Mouse (Mus musculus): ENCODE measurements around the gene Slc35c1. TPM values are rescaled to one million over a fixed set of nuclear protein-coding genes. Genes with fewer than 3 reads are reported as not detected.

The Slc35c1 gene
- polyA plus RNA-seq, 1 experiment from 2014 or later: 11.9 TPM

DNA sequence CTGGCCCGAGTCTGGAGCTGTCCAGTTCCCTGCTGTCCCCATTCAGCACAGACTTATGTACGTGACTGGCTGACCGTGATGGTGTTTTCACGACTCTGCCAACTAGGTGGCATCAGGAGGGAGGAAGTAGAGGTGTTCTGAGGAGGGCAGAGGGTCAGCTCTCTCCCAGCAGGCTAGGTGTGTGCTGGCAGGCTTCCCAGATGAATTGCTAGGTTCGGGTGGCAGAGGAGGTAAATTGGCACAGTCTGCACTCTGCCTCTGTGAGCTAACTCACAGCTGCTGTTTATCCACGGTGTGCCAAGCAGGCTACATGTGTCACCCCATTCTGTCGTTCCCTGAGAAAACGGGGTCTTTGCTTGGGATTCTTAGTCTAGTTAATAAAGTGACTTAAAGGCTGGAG lies 13.7 kb downstream of the Slc35c1 start:
- H3K4me1 ChIP-seq (ENCODE audit: control insufficient read depth, insufficient read depth, low read length): no peaks in the 10 kb centered on the region
- H3K27me3 ChIP-seq (ENCODE audit: control insufficient read depth, insufficient read depth, low read length): no peaks in the 10 kb centered on the region
- WGBS: 74% methylated on average over 8 of the region's 8 CpGs
- H3K27ac ChIP-seq (replicated peaks; ENCODE audit: low read depth, low read length): no peak overlapping the region
- no peak for DNase-seq
- H3K9me3 ChIP-seq (ENCODE audit: control insufficient read depth, low read length): no peaks in the 10 kb centered on the region
- no peak overlapping the region for H3K9ac ChIP-seq (replicated peaks; ENCODE audit: low read length)
- no peak overlapping the region for H3K4me3 ChIP-seq (replicated peaks; ENCODE audit: low read depth, low read length)
- no peak for ATAC-seq (ENCODE audit: low FRiP score, low TSS enrichment)
- H3K36me3 ChIP-seq (ENCODE audit: control insufficient read depth, insufficient read depth, low read length): no peaks in the 10 kb centered on the region
- no peak overlapping the region for H3K4me2 ChIP-seq (ENCODE audit: low read length)

DNA sequence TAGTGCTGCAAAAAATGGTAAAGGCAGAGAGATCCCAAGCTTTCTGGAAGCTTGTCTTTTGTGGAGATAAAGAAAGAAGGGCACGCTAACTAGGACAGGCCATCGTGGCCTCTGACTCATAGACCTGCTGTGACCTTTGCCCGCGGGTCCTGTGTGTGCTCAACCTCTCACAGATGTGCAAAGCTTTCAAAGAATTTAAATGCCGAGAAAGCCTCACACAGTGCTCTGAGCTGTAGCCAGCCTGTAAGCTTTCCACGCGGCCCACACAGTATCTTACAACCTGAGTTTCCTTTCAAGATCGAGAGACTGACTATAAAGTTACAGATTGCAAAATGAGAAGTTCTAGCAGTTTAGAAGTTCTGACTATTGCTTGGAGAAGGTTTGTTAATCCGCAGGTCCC lies 14.4 kb downstream of the Slc35c1 start:
- Histone ChIP-seq H3K4me2 (ENCODE audit: low read length) (no peak overlapping the region), H3K36me3 (ENCODE audit: control insufficient read depth, insufficient read depth, low read length) (no peaks in the 10 kb centered on the region), H3K9ac (replicated peaks; ENCODE audit: low read length) (no peak overlapping the region), H3K27me3 (ENCODE audit: control insufficient read depth, insufficient read depth, low read length) (no peaks in the 10 kb centered on the region), H3K27ac (replicated peaks; ENCODE audit: low read depth, low read length) (no peak overlapping the region), H3K4me1 (ENCODE audit: control insufficient read depth, insufficient read depth, low read length) (no peaks in the 10 kb centered on the region), H3K4me3 (replicated peaks; ENCODE audit: low read depth, low read length) (no peak overlapping the region), H3K9me3 (ENCODE audit: control insufficient read depth, low read length) (no peaks in the 10 kb centered on the region)
- ATAC-seq (ENCODE audit: low FRiP score, low TSS enrichment): no peak
- DNase-seq: no peak
- WGBS: 42% methylated on average over 9 of the region's 9 CpGs

DNA sequence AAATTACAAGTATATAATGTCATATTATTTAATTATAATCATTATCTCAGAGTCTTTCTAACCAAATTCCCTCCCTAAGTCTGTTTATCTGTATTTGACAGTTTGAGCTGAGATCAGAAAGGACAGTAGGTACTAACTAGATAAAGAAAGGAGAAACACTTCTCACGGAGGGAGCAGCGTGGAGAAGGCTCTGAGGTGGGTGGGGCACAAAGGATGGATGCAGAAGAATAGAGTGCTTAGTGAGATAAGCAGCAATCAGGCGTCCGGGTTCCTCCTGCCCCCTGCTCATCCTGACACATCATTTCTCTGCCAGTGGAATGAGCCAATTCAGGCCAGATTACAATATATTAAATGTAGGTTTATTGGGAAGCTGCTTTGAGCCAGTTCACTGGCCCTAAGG lies 16.0 kb downstream of the Slc35c1 start:
- Histone ChIP-seq H3K36me3 (ENCODE audit: control insufficient read depth, insufficient read depth, low read length) (no peaks in the 10 kb centered on the region), H3K27ac (replicated peaks; ENCODE audit: low read depth, low read length) (no peak overlapping the region), H3K4me2 (ENCODE audit: low read length) (no peak overlapping the region), H3K27me3 (ENCODE audit: control insufficient read depth, insufficient read depth, low read length) (no peaks in the 10 kb centered on the region), H3K9ac (replicated peaks; ENCODE audit: low read length) (no peak overlapping the region), H3K4me1 (ENCODE audit: control insufficient read depth, insufficient read depth, low read length) (no peaks in the 10 kb centered on the region), H3K4me3 (replicated peaks; ENCODE audit: low read depth, low read length) (no peak overlapping the region), H3K9me3 (ENCODE audit: control insufficient read depth, low read length) (no peaks in the 10 kb centered on the region)
- WGBS: 42% methylated on average over 4 of the region's 4 CpGs
- no peak for DNase-seq
- ATAC-seq (ENCODE audit: low FRiP score, low TSS enrichment): no peak

DNA sequence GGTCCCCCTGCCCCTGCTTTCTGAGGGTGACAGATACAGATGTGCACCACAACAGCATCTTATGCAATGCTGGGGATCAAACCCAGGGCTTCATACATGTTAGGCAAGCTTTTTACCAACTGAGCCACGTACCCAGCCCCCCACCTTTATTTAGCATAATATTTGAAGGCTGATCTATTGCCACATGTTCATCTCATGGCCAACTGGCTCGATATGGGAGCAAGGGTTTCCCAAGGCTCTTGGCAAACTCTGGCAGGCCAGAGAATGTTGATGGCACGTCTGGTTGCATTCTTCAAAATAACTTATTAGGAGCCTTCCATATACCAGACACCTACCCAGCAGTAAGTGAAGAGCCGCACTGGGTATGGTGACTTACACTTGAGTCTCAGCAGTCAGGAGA lies 17.0 kb downstream of the Slc35c1 start:
- Histone ChIP-seq H3K27ac (replicated peaks; ENCODE audit: low read depth, low read length) (no peak overlapping the region), H3K27me3 (ENCODE audit: control insufficient read depth, insufficient read depth, low read length) (no peaks in the 10 kb centered on the region), H3K9me3 (ENCODE audit: control insufficient read depth, low read length) (no peaks in the 10 kb centered on the region), H3K36me3 (ENCODE audit: control insufficient read depth, insufficient read depth, low read length) (no peaks in the 10 kb centered on the region), H3K4me1 (ENCODE audit: control insufficient read depth, insufficient read depth, low read length) (no peaks in the 10 kb centered on the region), H3K4me2 (ENCODE audit: low read length) (no peak overlapping the region), H3K9ac (replicated peaks; ENCODE audit: low read length) (no peak overlapping the region), H3K4me3 (replicated peaks; ENCODE audit: low read depth, low read length) (no peak overlapping the region)
- 87% methylated on average over 4 of the region's 4 CpGs for WGBS
- DNase-seq (no peak), ATAC-seq (ENCODE audit: low FRiP score, low TSS enrichment) (no peak)

DNA sequence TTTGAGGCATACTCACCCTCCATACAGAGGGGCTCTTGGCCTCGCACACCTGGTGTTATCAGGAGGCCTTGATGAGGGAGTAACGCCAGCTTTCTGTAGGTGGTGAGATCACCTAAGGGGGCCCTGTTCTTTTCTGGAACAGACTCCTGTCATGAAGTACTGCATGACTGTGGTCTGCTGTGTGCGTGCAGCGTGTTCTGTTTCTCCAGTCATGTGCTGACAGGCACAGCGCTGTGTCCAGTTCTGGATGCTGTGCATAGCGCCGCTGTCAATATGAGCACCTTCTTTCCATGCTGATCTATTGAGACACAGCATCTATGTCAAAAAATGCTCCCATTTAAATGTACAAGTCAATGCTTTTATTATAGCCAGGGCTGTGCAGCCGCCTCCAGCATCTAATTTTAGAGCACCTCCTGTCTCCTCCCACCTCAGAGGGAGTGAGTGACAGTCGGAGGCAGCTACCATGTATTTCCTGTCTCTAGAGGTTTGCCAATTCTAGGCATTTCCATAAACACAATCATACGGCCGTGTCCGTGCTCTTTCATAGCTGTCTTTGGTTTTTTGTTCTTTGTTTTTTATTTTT lies 17.8 kb downstream of the Slc35c1 start:
- ATAC-seq (ENCODE audit: low FRiP score, low TSS enrichment): no peak
- Histone ChIP-seq H3K4me2 (ENCODE audit: low read length) (no peak overlapping the region), H3K9ac (replicated peaks; ENCODE audit: low read length) (no peak overlapping the region), H3K4me3 (replicated peaks; ENCODE audit: low read depth, low read length) (no peak overlapping the region), H3K27ac (replicated peaks; ENCODE audit: low read depth, low read length) (0 out of 2 replicates have a peak overlapping the region, but pooled peaks have one; percentile 32), H3K4me1 (ENCODE audit: control insufficient read depth, insufficient read depth, low read length) (no peaks in the 10 kb centered on the region), H3K9me3 (ENCODE audit: control insufficient read depth, low read length) (no peaks in the 10 kb centered on the region), H3K27me3 (ENCODE audit: control insufficient read depth, insufficient read depth, low read length) (no peaks in the 10 kb centered on the region), H3K36me3 (ENCODE audit: control insufficient read depth, insufficient read depth, low read length) (no peaks in the 10 kb centered on the region)
- DNase-seq: peak; percentile 32
- WGBS: 71% methylated on average over 12 of the region's 12 CpGs

DNA sequence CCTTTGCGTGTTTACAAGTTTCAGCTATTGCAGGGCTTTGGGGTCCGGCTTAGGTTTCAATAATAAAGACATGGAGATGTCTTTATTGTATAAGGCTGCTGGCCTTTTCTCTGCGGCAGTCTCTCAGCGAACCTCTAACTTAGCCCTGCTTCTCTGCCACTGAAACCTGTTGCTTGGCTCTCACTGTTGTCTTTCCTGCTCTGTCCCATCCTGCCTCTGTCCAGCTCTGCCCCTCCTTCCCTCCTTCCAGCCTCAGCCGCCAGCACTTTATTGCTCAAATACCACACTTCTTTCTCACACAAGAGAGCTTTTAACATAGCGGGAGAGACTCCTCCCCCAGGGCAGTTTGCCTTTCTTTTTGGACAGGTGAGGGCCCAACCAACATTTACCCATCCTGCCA lies 19.9 kb downstream of the Slc35c1 start:
- ATAC-seq (ENCODE audit: low FRiP score, low TSS enrichment): no peak
- no peak overlapping the region for H3K4me2 ChIP-seq (ENCODE audit: low read length)
- no peak overlapping the region for H3K4me3 ChIP-seq (replicated peaks; ENCODE audit: low read depth, low read length)
- H3K27ac ChIP-seq (replicated peaks; ENCODE audit: low read depth, low read length): no peak overlapping the region
- H3K27me3 ChIP-seq (ENCODE audit: control insufficient read depth, insufficient read depth, low read length): no peaks in the 10 kb centered on the region
- H3K9me3 ChIP-seq (ENCODE audit: control insufficient read depth, low read length): no peaks in the 10 kb centered on the region
- no peak overlapping the region for H3K9ac ChIP-seq (replicated peaks; ENCODE audit: low read length)
- H3K36me3 ChIP-seq (ENCODE audit: control insufficient read depth, insufficient read depth, low read length): no peaks in the 10 kb centered on the region
- DNase-seq: no peak
- WGBS: 65% methylated on average over 6 of the region's 6 CpGs
- no peaks in the 10 kb centered on the region for H3K4me1 ChIP-seq (ENCODE audit: control insufficient read depth, insufficient read depth, low read length)

DNA sequence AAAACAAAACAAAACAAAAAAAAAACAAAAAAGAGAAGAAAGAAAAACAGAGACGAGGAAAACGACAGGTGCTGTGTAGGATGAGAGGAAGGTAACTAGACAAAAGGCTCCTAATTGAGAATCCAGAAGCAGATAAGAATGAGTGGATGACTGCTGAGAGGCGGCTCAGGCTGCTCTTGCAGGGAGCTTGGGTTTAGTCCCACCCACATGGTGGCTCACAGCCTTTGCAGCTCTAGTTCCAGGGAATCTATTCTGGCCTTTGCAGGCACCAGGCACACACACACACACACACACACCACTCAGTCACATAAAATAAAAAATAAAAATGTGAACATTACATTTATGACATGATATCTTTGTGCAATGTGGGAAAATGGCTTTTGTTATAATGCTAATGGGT lies 21.8 kb downstream of the Slc35c1 start:
- Histone ChIP-seq H3K4me3 (replicated peaks; ENCODE audit: low read depth, low read length) (no peak overlapping the region), H3K9ac (replicated peaks; ENCODE audit: low read length) (no peak overlapping the region), H3K4me2 (ENCODE audit: low read length) (no peak overlapping the region), H3K4me1 (ENCODE audit: control insufficient read depth, insufficient read depth, low read length) (peaks cover 6% of the 10 kb centered on the region; the same call in 1 of the 2 replicates), H3K27me3 (ENCODE audit: control insufficient read depth, insufficient read depth, low read length) (no peaks in the 10 kb centered on the region), H3K9me3 (ENCODE audit: control insufficient read depth, low read length) (no peaks in the 10 kb centered on the region), H3K27ac (replicated peaks; ENCODE audit: low read depth, low read length) (no peak overlapping the region), H3K36me3 (ENCODE audit: control insufficient read depth, insufficient read depth, low read length) (no peaks in the 10 kb centered on the region)
- DNase-seq (no peak), ATAC-seq (ENCODE audit: low FRiP score, low TSS enrichment) (no peak)
- 62% methylated on average over 3 of the region's 3 CpGs for WGBS

DNA sequence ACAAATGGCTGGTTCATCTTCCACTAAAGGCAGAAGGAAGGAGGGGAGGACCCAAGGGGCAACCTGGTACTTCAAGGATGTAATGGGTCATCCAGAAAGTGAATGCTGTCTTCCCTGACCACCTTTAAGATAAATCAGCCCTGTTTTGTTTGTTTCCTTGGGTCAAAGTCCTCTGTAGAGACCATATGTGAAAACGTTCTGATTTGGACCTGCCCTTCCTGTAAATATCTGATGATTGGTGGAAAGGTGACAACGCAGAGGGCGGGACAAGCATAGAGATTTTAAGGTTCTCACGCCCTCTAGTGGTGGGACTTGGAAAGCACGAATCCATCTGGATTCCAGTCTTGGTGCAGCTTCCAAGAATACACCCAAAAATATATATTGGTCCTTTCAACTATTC lies 22.5 kb downstream of the Slc35c1 start:
- H3K4me3 ChIP-seq (replicated peaks; ENCODE audit: low read depth, low read length): no peak overlapping the region
- no peak overlapping the region for H3K27ac ChIP-seq (replicated peaks; ENCODE audit: low read depth, low read length)
- no peak overlapping the region for H3K9ac ChIP-seq (replicated peaks; ENCODE audit: low read length)
- H3K36me3 ChIP-seq (ENCODE audit: control insufficient read depth, insufficient read depth, low read length): no peaks in the 10 kb centered on the region
- no peaks in the 10 kb centered on the region for H3K27me3 ChIP-seq (ENCODE audit: control insufficient read depth, insufficient read depth, low read length)
- H3K9me3 ChIP-seq (ENCODE audit: control insufficient read depth, low read length): no peaks in the 10 kb centered on the region
- 0% methylated on average over 5 of the region's 5 CpGs for WGBS
- peaks cover 10% of the 10 kb centered on the region for H3K4me1 ChIP-seq (ENCODE audit: control insufficient read depth, insufficient read depth, low read length)
- peak; percentile 93 for DNase-seq
- ATAC-seq (ENCODE audit: low FRiP score, low TSS enrichment): no peak
- peak overlapping the region; percentile 41 for H3K4me2 ChIP-seq (ENCODE audit: low read length)

DNA sequence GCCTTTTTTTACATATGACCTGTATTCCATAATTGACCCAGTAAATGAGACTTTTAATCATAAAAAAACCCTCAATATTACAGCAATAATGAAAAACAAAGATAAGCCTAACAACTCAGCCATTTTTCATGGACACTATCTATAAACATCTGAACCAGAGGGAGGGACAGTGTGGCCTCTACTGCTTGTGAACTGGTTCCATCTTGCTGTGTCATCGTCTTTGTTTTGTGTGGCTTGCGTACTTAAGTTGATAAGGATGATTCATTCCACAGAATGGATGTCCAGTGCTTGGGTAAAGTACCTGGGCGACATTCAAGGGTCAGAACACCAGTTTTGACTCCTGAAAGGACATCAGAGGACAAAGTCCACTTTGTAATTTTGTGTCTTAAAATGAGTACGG lies 23.0 kb downstream of the Slc35c1 start:
- DNase-seq: no peak
- no peak for ATAC-seq (ENCODE audit: low FRiP score, low TSS enrichment)
- no peaks in the 10 kb centered on the region for H3K27me3 ChIP-seq (ENCODE audit: control insufficient read depth, insufficient read depth, low read length)
- no peak overlapping the region for H3K9ac ChIP-seq (replicated peaks; ENCODE audit: low read length)
- no peak overlapping the region for H3K4me2 ChIP-seq (ENCODE audit: low read length)
- no peak overlapping the region for H3K4me3 ChIP-seq (replicated peaks; ENCODE audit: low read depth, low read length)
- H3K36me3 ChIP-seq (ENCODE audit: control insufficient read depth, insufficient read depth, low read length): no peaks in the 10 kb centered on the region
- no peak overlapping the region for H3K27ac ChIP-seq (replicated peaks; ENCODE audit: low read depth, low read length)
- 83% methylated on average over 4 of the region's 4 CpGs for WGBS
- no peaks in the 10 kb centered on the region for H3K9me3 ChIP-seq (ENCODE audit: control insufficient read depth, low read length)
- peaks cover 15% of the 10 kb centered on the region for H3K4me1 ChIP-seq (ENCODE audit: control insufficient read depth, insufficient read depth, low read length)

Measured in midbrain, embryonic 14.5 days (tissue).